Mouse (Mus musculus): Measurements from ENCODE around the gene Cym. TPM values are rescaled to one million over a fixed set of nuclear protein-coding genes. Genes with fewer than 3 reads are reported as not detected.

Cym gene
- total RNA-seq, 1 experiment = not detected

DNA sequence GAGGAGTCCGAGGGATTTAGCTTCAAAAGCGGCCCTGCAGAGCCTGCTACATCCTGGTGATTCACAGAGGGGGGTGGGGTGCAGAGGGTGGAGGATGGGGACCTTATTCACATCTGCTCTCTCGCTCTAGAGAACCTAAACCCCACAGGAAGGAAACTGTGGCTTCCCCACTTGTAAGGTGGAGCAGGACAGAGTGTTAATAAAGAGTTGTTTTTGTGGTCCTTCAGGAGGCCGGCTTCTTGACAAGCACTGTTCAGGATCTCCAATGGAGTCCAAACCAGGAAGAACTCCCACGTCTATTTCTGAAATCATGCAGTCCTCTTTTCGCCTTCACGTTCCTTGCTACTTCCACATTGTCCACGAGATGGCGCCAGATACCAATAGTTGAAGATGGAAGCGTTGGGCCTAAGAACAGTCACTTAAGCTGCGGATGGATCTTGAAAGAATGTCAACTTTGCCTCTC is 11.8 kb upstream of the Cym start:
- peak; percentile 86 for DNase-seq (ENCODE audit: low read depth, low spot score)
- no peaks in the 10 kb centered on the region for H3K36me3 ChIP-seq (ENCODE audit: control insufficient read depth, insufficient read depth, low read length, poor library complexity, severe bottlenecking)
- no peaks in the 10 kb centered on the region for H3K9me3 ChIP-seq (ENCODE audit: control insufficient read depth, insufficient read depth, low read depth, low read length)
- in situ Hi-C loops (cut with MboI; ENCODE audit: low sequenced_read_pairs in 2 of 2, unreplicated experiment in 2 of 2) = loop anchor here (10.0 to 25.0 kb wide), 3 partner anchors 229 to 341 kb away; partner anchors contain the start of gene Kcnc4 (in 1 of the 2)
- TF ChIP-seq ZC3H11A (IDR thresholded peaks at IDR 0.05; ENCODE audit: borderline replicate concordance, low read depth, low read length) = peak; percentile 75
- no peak for TF ChIP-seq CHD2 (IDR thresholded peaks at IDR 0.05; ENCODE audit: low read depth, low read length)
- TF ChIP-seq MAFK (IDR thresholded peaks at IDR 0.05; ENCODE audit: insufficient read depth, low read depth, low read length) = no peak
- TF ChIP-seq HCFC1 (IDR thresholded peaks at IDR 0.05; ENCODE audit: borderline replicate concordance, insufficient read depth, low read length) = no peak
- TF ChIP-seq ZNF384 (IDR thresholded peaks at IDR 0.05; ENCODE audit: low read depth, low read length) = no peak
- H3K9ac ChIP-seq (ENCODE audit: insufficient read depth, low read depth, low read length, poor library complexity, severe bottlenecking) = no peak overlapping the region
- no peak overlapping the region for H3K4me3 ChIP-seq (ENCODE audit: insufficient read depth in 1 of 2, low read depth in 1 of 2, low read length in 2 of 2, poor library complexity in 1 of 2, severe bottlenecking in 1 of 2)
- H3K4me1 ChIP-seq (ENCODE audit: control insufficient read depth in 2 of 2, insufficient read depth in 2 of 2, low read length in 2 of 2, poor library complexity in 1 of 2) = no peaks in the 10 kb centered on the region
- H3K27ac ChIP-seq (ENCODE audit: insufficient read depth, low read depth, low read length, poor library complexity, severe bottlenecking) = no peak overlapping the region

DNA sequence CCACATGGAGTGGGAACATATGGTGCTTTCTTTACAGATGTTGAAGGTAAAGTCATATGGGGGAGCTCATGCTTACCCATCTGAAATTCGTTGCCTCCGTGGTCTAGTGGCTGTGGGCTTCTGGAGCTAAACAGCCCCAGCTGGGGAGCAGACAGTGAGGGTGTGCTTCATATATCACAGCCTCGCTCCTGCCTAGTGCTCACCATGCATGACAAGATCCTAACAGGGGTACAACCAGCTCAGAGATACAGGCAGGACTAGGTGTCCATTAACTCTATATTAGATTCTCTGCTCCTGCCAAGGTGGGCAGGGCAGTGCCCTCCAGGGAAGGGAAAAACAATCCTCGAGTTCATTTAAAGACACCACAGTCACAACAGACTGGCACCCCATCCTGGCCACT is 9.7 kb upstream of the Cym start:
- no peak overlapping the region for H3K4me3 ChIP-seq (ENCODE audit: insufficient read depth in 1 of 2, low read depth in 1 of 2, low read length in 2 of 2, poor library complexity in 1 of 2, severe bottlenecking in 1 of 2)
- in situ Hi-C loops (cut with MboI; ENCODE audit: low sequenced_read_pairs in 2 of 2, unreplicated experiment in 2 of 2) = loop anchor here (10.0 to 25.0 kb wide), 3 partner anchors 231 to 344 kb away; partner anchors contain the start of gene Kcnc4 (in 1 of the 2)

GRCm38 (mm10) chr3:107230527-107230926 is 9.0 kb upstream of the Cym start, which contains the start of gene A630076J17Rik:
Gene A630076J17Rik, plus strand, starts transcription at chr3:107230614.
- Histone ChIP-seq H3K4me3 (ENCODE audit: insufficient read depth in 1 of 2, low read depth in 1 of 2, low read length in 2 of 2, poor library complexity in 1 of 2, severe bottlenecking in 1 of 2) (no peak within 1 kb of the TSS), H3K9ac (ENCODE audit: insufficient read depth, low read depth, low read length, poor library complexity, severe bottlenecking) (no peak within 1 kb of the TSS), H3K9me3 (ENCODE audit: control insufficient read depth, insufficient read depth, low read depth, low read length) (no peaks in the 10 kb centered on the region), H3K4me1 (ENCODE audit: control insufficient read depth in 2 of 2, insufficient read depth in 2 of 2, low read length in 2 of 2, poor library complexity in 1 of 2) (no peaks in the 10 kb centered on the region), H3K36me3 (ENCODE audit: control insufficient read depth, insufficient read depth, low read length, poor library complexity, severe bottlenecking) (no peaks in the 10 kb centered on the region), H3K27ac (ENCODE audit: insufficient read depth, low read depth, low read length, poor library complexity, severe bottlenecking) (no peak within 1 kb of the TSS)
- in situ Hi-C loops (cut with MboI; ENCODE audit: low sequenced_read_pairs in 2 of 2, unreplicated experiment in 2 of 2) = loop anchor here (10.0 to 25.0 kb wide), 3 partner anchors 232 to 344 kb away; partner anchors contain the start of gene Kcnc4 (in 1 of the 2)
- no peak for TF ChIP-seq ZC3H11A (IDR thresholded peaks at IDR 0.05; ENCODE audit: borderline replicate concordance, low read depth, low read length)
- TF ChIP-seq CHD2 (IDR thresholded peaks at IDR 0.05; ENCODE audit: low read depth, low read length) = no peak
- no peak for TF ChIP-seq ZNF384 (IDR thresholded peaks at IDR 0.05; ENCODE audit: low read depth, low read length)
- no peak for TF ChIP-seq HCFC1 (IDR thresholded peaks at IDR 0.05; ENCODE audit: borderline replicate concordance, insufficient read depth, low read length)
- TF ChIP-seq MAFK (IDR thresholded peaks at IDR 0.05; ENCODE audit: insufficient read depth, low read depth, low read length) = no peak
- DNase-seq (ENCODE audit: low read depth, low spot score) = no peak

More for the DNA sequence above, 9.7 kb upstream of the Cym start:
- Histone ChIP-seq H3K4me1 (ENCODE audit: control insufficient read depth in 2 of 2, insufficient read depth in 2 of 2, low read length in 2 of 2, poor library complexity in 1 of 2) (no peaks in the 10 kb centered on the region), H3K9ac (ENCODE audit: insufficient read depth, low read depth, low read length, poor library complexity, severe bottlenecking) (no peak overlapping the region), H3K9me3 (ENCODE audit: control insufficient read depth, insufficient read depth, low read depth, low read length) (no peaks in the 10 kb centered on the region), H3K36me3 (ENCODE audit: control insufficient read depth, insufficient read depth, low read length, poor library complexity, severe bottlenecking) (no peaks in the 10 kb centered on the region), H3K27ac (ENCODE audit: insufficient read depth, low read depth, low read length, poor library complexity, severe bottlenecking) (no peak overlapping the region)
- TF ChIP-seq ZNF384 (IDR thresholded peaks at IDR 0.05; ENCODE audit: low read depth, low read length) (no peak), HCFC1 (IDR thresholded peaks at IDR 0.05; ENCODE audit: borderline replicate concordance, insufficient read depth, low read length) (no peak), MAFK (IDR thresholded peaks at IDR 0.05; ENCODE audit: insufficient read depth, low read depth, low read length) (no peak), ZC3H11A (IDR thresholded peaks at IDR 0.05; ENCODE audit: borderline replicate concordance, low read depth, low read length) (no peak), CHD2 (IDR thresholded peaks at IDR 0.05; ENCODE audit: low read depth, low read length) (no peak)
- no peak for DNase-seq (ENCODE audit: low read depth, low spot score)

- Histone ChIP-seq H3K36me3 (ENCODE audit: control insufficient read depth, insufficient read depth, low read length, poor library complexity, severe bottlenecking) (no peaks in the 10 kb centered on the region), H3K9ac (ENCODE audit: insufficient read depth, low read depth, low read length, poor library complexity, severe bottlenecking) (no peak overlapping the region), H3K27ac (ENCODE audit: insufficient read depth, low read depth, low read length, poor library complexity, severe bottlenecking) (no peak overlapping the region), H3K4me3 (ENCODE audit: insufficient read depth in 1 of 2, low read depth in 1 of 2, low read length in 2 of 2, poor library complexity in 1 of 2, severe bottlenecking in 1 of 2) (no peak overlapping the region), H3K9me3 (ENCODE audit: control insufficient read depth, insufficient read depth, low read depth, low read length) (no peaks in the 10 kb centered on the region), H3K4me1 (ENCODE audit: control insufficient read depth in 2 of 2, insufficient read depth in 2 of 2, low read length in 2 of 2, poor library complexity in 1 of 2) (no peaks in the 10 kb centered on the region)
- TF ChIP-seq ZC3H11A (IDR thresholded peaks at IDR 0.05; ENCODE audit: borderline replicate concordance, low read depth, low read length) (no peak), HCFC1 (IDR thresholded peaks at IDR 0.05; ENCODE audit: borderline replicate concordance, insufficient read depth, low read length) (no peak), MAFK (IDR thresholded peaks at IDR 0.05; ENCODE audit: insufficient read depth, low read depth, low read length) (no peak)
- in situ Hi-C loops (cut with MboI; ENCODE audit: low sequenced_read_pairs in 2 of 2, unreplicated experiment in 2 of 2) = loop anchor here (10.0 to 25.0 kb wide), 3 partner anchors 232 to 345 kb away; partner anchors contain the start of gene Kcnc4 (in 1 of the 2)
- no peak for DNase-seq (ENCODE audit: low read depth, low spot score)
These were observed 8.3 kb upstream of the Cym start for GRCm38 (mm10) chr3:107229822-107230221.
